Mouse (Mus musculus): Measurements from ENCODE around the gene Mau2. TPM values are rescaled to one million over a fixed set of nuclear protein-coding genes. Genes with fewer than 3 reads are reported as not detected.

The Mau2 gene
- polyA plus RNA-seq, 1 experiment from 2014 or later: 49.6 TPM

DNA sequence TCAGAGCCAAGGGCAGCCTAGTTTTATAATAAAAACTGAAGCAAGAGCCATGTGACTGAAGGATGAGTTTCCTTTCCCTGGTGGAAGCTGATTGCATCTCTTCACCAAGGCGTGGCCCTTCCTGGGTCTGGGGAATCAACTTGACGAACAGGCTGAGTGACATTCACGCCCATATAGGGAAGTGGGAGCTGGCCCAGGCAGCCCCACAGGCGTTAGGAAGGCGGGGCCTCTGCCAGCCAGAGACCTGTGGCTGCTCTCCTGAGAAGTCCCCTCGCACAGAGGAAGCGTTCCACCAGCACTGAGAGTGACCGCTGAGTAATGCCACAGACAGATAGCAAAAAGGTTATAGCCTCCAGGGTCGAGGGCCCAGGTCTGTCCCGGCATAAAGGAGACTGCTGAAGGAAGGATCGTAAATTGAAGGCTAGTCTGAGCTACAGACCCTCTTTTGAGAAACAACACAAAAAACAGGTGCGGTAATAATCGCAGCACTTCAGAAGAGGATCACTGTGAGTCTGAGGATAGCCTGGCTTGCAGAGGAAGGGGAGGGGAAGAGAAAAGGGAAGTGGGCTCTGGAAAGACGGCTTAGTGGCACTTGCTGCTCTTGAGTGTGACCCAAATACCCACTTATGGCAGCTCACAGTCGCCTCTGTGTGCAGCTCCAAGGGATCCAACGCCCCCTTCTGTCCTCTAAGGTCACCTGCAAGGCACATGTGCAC, 41.2 kb downstream of the Mau2 start:
- no peaks in the 10 kb centered on the region for H3K4me1 ChIP-seq (ENCODE audit: insufficient read depth)
- H3K9ac ChIP-seq: peak overlapping the region; percentile 40; the same call in 1 of the 2 replicates
- 1% methylated on average over 16 of the region's 16 CpGs for WGBS
- DNase-seq: peak; percentile 80
- peak overlapping the region; percentile 89 for H3K27ac ChIP-seq (ENCODE audit: low read depth)
- peak overlapping the region; percentile 60 for H3K4me2 ChIP-seq
- ATAC-seq (ENCODE audit: insufficient read depth): peak; percentile 46; the same call in 1 of the 2 replicates
- no peaks in the 10 kb centered on the region for H3K9me3 ChIP-seq (ENCODE audit: low read depth, low read length)
- peak; percentile 67 for TF ChIP-seq CTCF (IDR thresholded peaks at IDR 0.05; ENCODE audit: low read depth)
- H3K4me3 ChIP-seq (ENCODE audit: low read depth, low read length): peak overlapping the region; percentile 24; the same call in 1 of the 2 replicates
- H3K36me3 ChIP-seq (ENCODE audit: insufficient read depth): no peaks in the 10 kb centered on the region
- H3K27me3 ChIP-seq (ENCODE audit: insufficient read depth, low read length): no peaks in the 10 kb centered on the region

DNA sequence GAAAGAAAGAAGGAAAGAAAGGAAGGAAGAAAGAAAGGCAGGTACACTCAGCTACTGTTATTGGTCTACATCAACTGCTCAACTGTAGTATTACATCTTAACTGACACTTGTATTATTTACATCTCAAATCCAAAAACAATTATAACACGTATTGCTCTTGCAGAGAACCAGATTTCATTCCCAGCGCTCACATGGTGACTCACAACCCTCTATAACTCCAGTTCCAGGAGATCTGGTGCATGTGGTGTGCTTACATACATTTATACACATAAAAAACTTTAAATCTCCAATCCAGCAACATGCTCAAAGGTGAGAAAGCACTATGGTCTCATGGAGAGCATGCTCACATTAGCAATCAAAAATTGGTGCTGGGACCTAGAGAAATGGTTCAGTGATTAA, 42.3 kb downstream of the Mau2 start:
- WGBS: 78% methylated on average over 2 of the region's 2 CpGs
- no peak overlapping the region for H3K27ac ChIP-seq (ENCODE audit: low read depth)
- no peak overlapping the region for H3K9ac ChIP-seq

DNA sequence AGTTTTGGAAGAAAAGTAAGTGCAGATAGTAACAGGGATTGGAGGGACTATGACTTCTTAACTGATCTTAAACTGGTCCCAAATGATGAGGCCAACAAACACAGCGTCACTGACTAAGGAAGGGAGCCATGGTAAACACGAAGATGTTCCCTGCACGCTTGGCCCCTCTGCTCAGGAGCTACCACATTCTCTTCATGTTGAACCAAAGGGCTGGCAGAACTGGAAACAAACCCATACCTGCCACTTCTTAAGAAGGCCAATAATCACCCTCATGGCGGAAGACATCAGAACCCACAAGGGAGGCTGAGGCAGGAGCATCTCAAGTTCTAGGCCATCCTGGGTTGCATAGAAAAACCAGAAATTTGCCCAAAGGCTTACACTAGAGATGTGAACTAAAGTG, 43.3 kb downstream of the Mau2 start:
- Histone ChIP-seq H3K36me3 (ENCODE audit: insufficient read depth) (no peaks in the 10 kb centered on the region), H3K27me3 (ENCODE audit: insufficient read depth, low read length) (no peaks in the 10 kb centered on the region), H3K4me1 (ENCODE audit: insufficient read depth) (peaks cover 6% of the 10 kb centered on the region), H3K9ac (no peak overlapping the region), H3K27ac (ENCODE audit: low read depth) (no peak overlapping the region), H3K9me3 (ENCODE audit: low read depth, low read length) (no peaks in the 10 kb centered on the region), H3K4me2 (no peak overlapping the region), H3K4me3 (ENCODE audit: low read depth, low read length) (no peak overlapping the region)
- no peak for ATAC-seq (ENCODE audit: insufficient read depth)
- no peak for DNase-seq
- 91% methylated on average over 4 of the region's 4 CpGs for WGBS
- TF ChIP-seq CTCF (IDR thresholded peaks at IDR 0.05; ENCODE audit: low read depth): no peak

More for the DNA sequence above, 42.3 kb downstream of the Mau2 start:
- Histone ChIP-seq H3K4me1 (ENCODE audit: insufficient read depth) (no peaks in the 10 kb centered on the region; the same call in 1 of the 2 replicates), H3K27me3 (ENCODE audit: insufficient read depth, low read length) (no peaks in the 10 kb centered on the region), H3K9me3 (ENCODE audit: low read depth, low read length) (no peaks in the 10 kb centered on the region), H3K4me2 (no peak overlapping the region), H3K36me3 (ENCODE audit: insufficient read depth) (no peaks in the 10 kb centered on the region), H3K4me3 (ENCODE audit: low read depth, low read length) (no peak overlapping the region)
- DNase-seq (no peak), ATAC-seq (ENCODE audit: insufficient read depth) (no peak)
- no peak for TF ChIP-seq CTCF (IDR thresholded peaks at IDR 0.05; ENCODE audit: low read depth)

DNA sequence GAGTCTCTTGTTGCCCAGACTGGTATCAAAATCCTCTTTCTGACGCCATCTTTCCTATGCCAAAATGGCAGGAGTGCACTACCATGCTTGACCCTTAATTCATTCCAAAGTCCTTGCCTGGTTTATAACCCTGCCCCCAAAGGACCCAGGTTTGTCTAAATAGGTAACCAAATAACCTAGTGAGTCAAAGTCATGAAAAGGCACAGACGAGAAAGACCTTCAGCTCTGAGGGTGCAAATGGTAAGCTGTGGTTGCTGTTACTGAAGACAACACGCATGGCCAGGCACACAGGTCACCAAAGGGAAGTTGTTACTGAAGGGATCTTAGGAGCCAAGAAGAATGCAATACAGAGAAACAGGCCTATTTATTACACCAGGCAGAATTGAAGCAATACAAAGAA, 43.8 kb downstream of the Mau2 start:
- Histone ChIP-seq H3K36me3 (ENCODE audit: insufficient read depth) (no peaks in the 10 kb centered on the region), H3K9ac (no peak overlapping the region), H3K4me2 (no peak overlapping the region), H3K9me3 (ENCODE audit: low read depth, low read length) (no peaks in the 10 kb centered on the region), H3K4me1 (ENCODE audit: insufficient read depth) (peaks cover 6% of the 10 kb centered on the region), H3K27ac (ENCODE audit: low read depth) (no peak overlapping the region), H3K4me3 (ENCODE audit: low read depth, low read length) (no peak overlapping the region), H3K27me3 (ENCODE audit: insufficient read depth, low read length) (no peaks in the 10 kb centered on the region)
- DNase-seq: no peak
- no peak for TF ChIP-seq CTCF (IDR thresholded peaks at IDR 0.05; ENCODE audit: low read depth)
- WGBS: 92% methylated on average over 3 of the region's 3 CpGs
- ATAC-seq (ENCODE audit: insufficient read depth): no peak

DNA sequence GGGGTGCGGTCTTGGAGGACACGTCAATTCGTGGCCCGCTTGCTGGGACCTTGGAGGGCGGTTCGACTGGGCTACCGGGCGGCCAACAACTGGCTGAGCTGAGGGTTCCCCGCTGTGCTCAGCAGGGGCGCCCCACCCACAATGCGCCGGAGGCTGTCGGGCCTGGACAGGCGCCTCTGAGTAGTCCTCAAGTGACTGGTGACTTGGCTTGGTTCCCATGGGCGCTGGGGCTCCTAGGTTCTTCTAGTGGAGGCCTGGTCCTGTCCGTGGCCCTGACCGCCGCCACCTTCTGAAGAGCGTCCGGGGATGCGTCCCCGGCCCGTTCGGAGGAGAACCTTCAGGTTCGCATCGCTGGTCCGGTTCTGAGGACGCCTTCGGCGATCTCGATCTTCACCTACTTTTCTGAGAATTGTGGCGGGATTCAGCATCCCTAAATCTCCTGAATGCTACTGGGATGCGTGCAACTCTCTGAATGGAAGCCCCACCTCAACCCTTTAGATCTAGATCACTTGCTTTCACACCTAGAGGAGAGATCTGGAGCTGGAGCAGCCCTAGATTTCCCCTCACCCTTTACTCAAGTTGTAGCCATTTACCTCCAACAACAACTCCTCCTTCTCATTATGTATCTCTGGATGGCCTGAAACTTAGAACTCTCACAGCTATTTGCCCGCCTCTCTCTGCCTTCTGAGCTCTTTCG, 45.8 kb downstream of the Mau2 start:
- ATAC-seq (ENCODE audit: insufficient read depth) (no peak; the same call in 1 of the 2 replicates), DNase-seq (no peak)
- TF ChIP-seq CTCF (IDR thresholded peaks at IDR 0.05; ENCODE audit: low read depth): peak; percentile 42
- H3K9me3 ChIP-seq (ENCODE audit: low read depth, low read length): no peaks in the 10 kb centered on the region
- H3K27me3 ChIP-seq (ENCODE audit: insufficient read depth, low read length): no peaks in the 10 kb centered on the region
- H3K9ac ChIP-seq: peak overlapping the region; percentile 67
- peak overlapping the region; percentile 91 for H3K4me3 ChIP-seq (ENCODE audit: low read depth, low read length)
- H3K4me1 ChIP-seq (ENCODE audit: insufficient read depth): peaks cover 6% of the 10 kb centered on the region
- peak overlapping the region; percentile 69 for H3K4me2 ChIP-seq
- 1% methylated on average over 35 of the region's 35 CpGs for WGBS
- H3K27ac ChIP-seq (ENCODE audit: low read depth): peak overlapping the region; percentile 91
- H3K36me3 ChIP-seq (ENCODE audit: insufficient read depth): peaks cover 5% of the 10 kb centered on the region; the same call in 1 of the 2 replicates

DNA sequence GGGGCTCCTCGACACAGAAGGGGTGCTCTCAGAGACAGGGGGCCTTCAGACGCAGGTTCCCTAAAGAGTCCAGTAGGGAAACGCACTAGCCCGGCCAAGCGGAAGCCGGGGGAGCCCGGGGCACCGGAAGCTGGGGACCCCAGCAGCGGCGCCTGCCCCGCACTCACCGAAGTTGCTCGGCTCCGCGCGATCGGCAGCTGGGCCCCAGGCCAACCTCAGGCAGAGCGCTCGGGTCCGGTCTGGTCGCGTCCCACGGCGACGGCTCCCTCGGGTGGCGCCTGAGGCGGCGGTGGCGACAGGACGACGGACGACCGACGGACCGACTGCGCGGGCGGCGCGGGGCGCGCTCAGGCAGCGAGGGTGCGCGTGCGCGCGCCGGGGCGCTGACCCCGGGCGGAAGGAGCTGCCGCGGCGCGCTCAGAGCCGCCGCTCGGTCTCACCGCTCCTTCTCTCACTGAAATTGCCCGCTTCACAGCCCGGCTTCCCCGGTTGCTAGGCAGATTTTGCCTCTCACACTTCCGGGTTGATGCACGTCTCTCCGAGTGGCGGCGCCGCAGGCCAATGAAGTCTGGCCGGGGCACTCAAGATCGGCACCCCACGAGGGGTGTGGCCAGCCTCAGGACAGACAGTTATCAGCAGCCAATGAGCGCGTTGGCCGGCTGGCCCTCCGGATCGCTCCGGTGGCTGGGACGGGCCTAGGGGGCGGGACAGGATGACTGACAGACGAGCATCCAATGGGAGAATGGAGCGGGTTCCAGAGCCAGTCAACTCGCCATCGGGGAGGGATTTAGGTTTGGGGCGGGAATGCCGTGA, 46.6 kb downstream of the Mau2 start, which contains the start of gene Gatad2a:
Gatad2a (minus strand) TSS at position 609 of the 813 bp plus-strand sequence.
- Histone ChIP-seq H3K36me3 (ENCODE audit: insufficient read depth) (peaks cover 5% of the 10 kb centered on the region; the same call in 1 of the 2 replicates), H3K9ac (peak within 1 kb of the TSS; percentile 82), H3K9me3 (ENCODE audit: low read depth, low read length) (no peaks in the 10 kb centered on the region), H3K4me2 (peak within 1 kb of the TSS; percentile 75), H3K4me3 (ENCODE audit: low read depth, low read length) (peak within 1 kb of the TSS; percentile 91), H3K4me1 (ENCODE audit: insufficient read depth) (peaks cover 6% of the 10 kb centered on the region), H3K27ac (ENCODE audit: low read depth) (peak within 1 kb of the TSS; percentile 94), H3K27me3 (ENCODE audit: insufficient read depth, low read length) (no peaks in the 10 kb centered on the region)
- peak; percentile 99 for ATAC-seq (ENCODE audit: insufficient read depth)
- TF ChIP-seq CTCF (IDR thresholded peaks at IDR 0.05; ENCODE audit: low read depth): peak; percentile 47; the same call in 1 of the 2 replicates
- DNase-seq: peak; percentile 100
- under 1% methylated on average over 80 of the region's 87 CpGs for whole genome bisulfite sequencing
